Mouse (Mus musculus) hindbrain, embryonic 11.5 days (tissue): Measurements from ENCODE around the gene Sars. TPM values are rescaled to one million over a fixed set of nuclear protein-coding genes. Genes with fewer than 3 reads are reported as not detected.

Experiments used
- ATAC-seq: fragments of 200-750 bp; cut with Nextera tagmentation; 2 replicates; pipeline ENCODE4 v1.8.0; 2017; ENCODE audit warnings: mild to moderate bottlenecking, moderate TSS enrichment, moderate library complexity; ENCODE audit not compliant: low FRiP score
- DNase-seq: peaks from one replicate; pipeline ENCODE4 v3.0.0-alpha.2; 2015; ENCODE audit warnings: low spot score
- H3K27ac ChIP-seq: fragments of 300-500 bp; sonication (generic); 2 replicates; pipeline ENCODE4 v1.5.1; 2014; ENCODE audit warnings: mild to moderate bottlenecking, low read depth, low read length
- H3K27me3 ChIP-seq: fragments of 300-500 bp; sonication (generic); 2 replicates; pipeline ENCODE4 v1.6.1; 2014; ENCODE audit warnings: mild to moderate bottlenecking, low read length, moderate library complexity, mixed read lengths; ENCODE audit not compliant: control insufficient read depth, insufficient read depth
- H3K36me3 ChIP-seq: fragments of 300-500 bp; sonication (generic); 2 replicates; pipeline ENCODE4 v1.6.1; 2014; ENCODE audit warnings: mild to moderate bottlenecking, low read length, moderate library complexity, mixed read lengths; ENCODE audit not compliant: control insufficient read depth, insufficient read depth
- H3K4me1 ChIP-seq: fragments of 300-500 bp; sonication (generic); replicated peaks from 2 replicates; pipeline ENCODE4 v1.6.1; 2014; ENCODE audit warnings: low read length, mixed read lengths; ENCODE audit not compliant: control insufficient read depth, insufficient read depth
- H3K4me2 ChIP-seq: fragments of 300-500 bp; sonication (generic); replicated peaks from 2 replicates; pipeline ENCODE4 v1.6.1; 2014; ENCODE audit warnings: mild to moderate bottlenecking, low read depth, low read length
- H3K4me3 ChIP-seq: fragments of 300-500 bp; sonication (generic); 2 replicates; pipeline ENCODE4 v1.5.1; 2014; ENCODE audit warnings: low read depth, low read length
- H3K9ac ChIP-seq: fragments of 300-500 bp; sonication (generic); 2 replicates; pipeline ENCODE4 v1.6.1; 2014; ENCODE audit warnings: low read depth, low read length
- H3K9me3 ChIP-seq: fragments of 300-500 bp; sonication (generic); 2 replicates; pipeline ENCODE4 v1.6.1; 2016; ENCODE audit warnings: low read length; ENCODE audit not compliant: control insufficient read depth
- WGBS: fragments of 180-500 bp; shearing (Covaris S2); extraction: QIAGEN DNeasy Blood & Tissue Kit; methylation state at CpG from one replicate; pipeline ENCODE4 v1.1.7; 2014; 5-methylcytosine and 5-hydroxymethylcytosine counted together
- polyA plus RNA-seq: library from polyadenylated mRNA; unstranded; fragments of >200 nt; fragmentation: Nextera tagmentation; extraction: Ambion mirVana; gene quantifications from 2 replicates; pipeline ENCODE4 v1.2.1, GENCODE M21; 2014

The Sars gene
- polyA plus RNA-seq, 1 experiment from 2014 or later, result 181 TPM

- peak overlapping the region; percentile 12 for H3K4me2 ChIP-seq
- no peaks in the 10 kb centered on the region for H3K27me3 ChIP-seq
- H3K4me1 ChIP-seq, result peaks cover 19% of the 10 kb centered on the region
- DNase-seq (no peak), ATAC-seq (peak; percentile 91)
- H3K9ac ChIP-seq, result peak overlapping the region; percentile 7
- peak overlapping the region; percentile 99 for H3K27ac ChIP-seq
- H3K9me3 ChIP-seq, result no peaks in the 10 kb centered on the region
- H3K4me3 ChIP-seq, result no peak overlapping the region
- WGBS, result 21% methylated on average over 19 of the region's 19 CpGs
- peaks cover 5% of the 10 kb centered on the region; the same call in 1 of the 2 replicates for H3K36me3 ChIP-seq
Observed at GRCm38 (mm10) chr3:108433881-108434495, 11.0 kb downstream of the Sars start.

GRCm38 (mm10) chr3:108433188-108433880 is 11.7 kb downstream of the Sars start:
- WGBS, result 14% methylated on average over 18 of the region's 18 CpGs
- Histone ChIP-seq H3K36me3 (peaks cover 11% of the 10 kb centered on the region), H3K9ac (peak overlapping the region; percentile 53), H3K4me1 (peaks cover 19% of the 10 kb centered on the region), H3K27me3 (no peaks in the 10 kb centered on the region), H3K4me3 (no peak overlapping the region), H3K9me3 (no peaks in the 10 kb centered on the region), H3K27ac (peak overlapping the region; percentile 99), H3K4me2 (peak overlapping the region; percentile 18)
- peak; percentile 92 for DNase-seq
- peak; percentile 95 for ATAC-seq

GRCm38 (mm10) chr3:108432542-108433187 is 12.3 kb downstream of the Sars start:
- 38% methylated on average over 13 of the region's 13 CpGs for WGBS
- Histone ChIP-seq H3K4me1 (peaks cover 19% of the 10 kb centered on the region), H3K9me3 (no peaks in the 10 kb centered on the region), H3K4me3 (no peak overlapping the region), H3K36me3 (peaks cover 14% of the 10 kb centered on the region), H3K27ac (peak overlapping the region; percentile 99), H3K9ac (peak overlapping the region; percentile 53), H3K27me3 (no peaks in the 10 kb centered on the region), H3K4me2 (0 out of 2 replicates have a peak overlapping the region, but pooled peaks have one; percentile 18)
- DNase-seq (peak; percentile 54), ATAC-seq (peak; percentile 26; the same call in 1 of the 2 replicates)

- ATAC-seq (no peak), DNase-seq (no peak)
- no peak overlapping the region for H3K4me2 ChIP-seq
- H3K36me3 ChIP-seq, result peaks cover 19% of the 10 kb centered on the region
- 67% methylated on average over 6 of the region's 6 CpGs for WGBS
- H3K4me1 ChIP-seq, result peaks cover 30% of the 10 kb centered on the region
- peak overlapping the region; percentile 38; the same call in 1 of the 2 replicates for H3K9ac ChIP-seq
- no peaks in the 10 kb centered on the region for H3K9me3 ChIP-seq
- no peak overlapping the region for H3K4me3 ChIP-seq
- peak overlapping the region; percentile 86 for H3K27ac ChIP-seq
- no peaks in the 10 kb centered on the region for H3K27me3 ChIP-seq
Observed at GRCm38 (mm10) chr3:108425624-108426018, 19.4 kb downstream of the Sars start.

GRCm38 (mm10) chr3:108424944-108425623 is 19.9 kb downstream of the Sars start:
- WGBS, result 48% methylated on average over 7 of the region's 7 CpGs
- no peak overlapping the region for H3K4me2 ChIP-seq
- DNase-seq (no peak), ATAC-seq (peak; percentile 63)
- H3K4me1 ChIP-seq, result peaks cover 30% of the 10 kb centered on the region
- H3K4me3 ChIP-seq, result no peak overlapping the region
- H3K9ac ChIP-seq, result peak overlapping the region; percentile 38; the same call in 1 of the 2 replicates
- no peaks in the 10 kb centered on the region for H3K27me3 ChIP-seq
- H3K9me3 ChIP-seq, result no peaks in the 10 kb centered on the region
- peak overlapping the region; percentile 86 for H3K27ac ChIP-seq
- peaks cover 19% of the 10 kb centered on the region for H3K36me3 ChIP-seq

GRCm38 (mm10) chr3:108423844-108424801 is 20.9 kb downstream of the Sars start:
- DNase-seq (peak; percentile 68), ATAC-seq (peak; percentile 53)
- WGBS, result 18% methylated on average over 11 of the region's 11 CpGs
- H3K4me3 ChIP-seq, result no peak overlapping the region
- peaks cover 30% of the 10 kb centered on the region for H3K4me1 ChIP-seq
- no peaks in the 10 kb centered on the region for H3K9me3 ChIP-seq
- peaks cover 19% of the 10 kb centered on the region for H3K36me3 ChIP-seq
- peak overlapping the region; percentile 19; the same call in 1 of the 2 replicates for H3K4me2 ChIP-seq
- peak overlapping the region; percentile 51 for H3K27ac ChIP-seq
- H3K9ac ChIP-seq, result peak overlapping the region; percentile 42; the same call in 1 of the 2 replicates
- no peaks in the 10 kb centered on the region for H3K27me3 ChIP-seq

- ATAC-seq (no peak), DNase-seq (no peak)
- Histone ChIP-seq H3K27ac (0 out of 2 replicates have a peak overlapping the region, but pooled peaks have one; percentile 12), H3K36me3 (peaks cover 10% of the 10 kb centered on the region), H3K27me3 (no peaks in the 10 kb centered on the region), H3K9me3 (no peaks in the 10 kb centered on the region), H3K4me1 (peaks cover 30% of the 10 kb centered on the region), H3K4me2 (no peak overlapping the region), H3K4me3 (no peak overlapping the region), H3K9ac (no peak overlapping the region)
- 46% methylated on average over 6 of the region's 6 CpGs for WGBS
Observed at GRCm38 (mm10) chr3:108423006-108423405, 22.0 kb downstream of the Sars start.
